Mouse (Mus musculus) myocyte (in vitro differentiated cells): ENCODE data around the gene Galnt7.

ENCODE experiments used
- CEBPB ChIP-seq: IDR thresholded peaks from 2 replicates; pipeline ENCODE4 v1.6.1; 2011; ENCODE audit warnings: mild to moderate bottlenecking, moderate library complexity; ENCODE audit not compliant: poor library complexity, insufficient read depth, severe bottlenecking
- E2F4 ChIP-seq: IDR thresholded peaks from one replicate; pipeline ENCODE4 v1.6.1; 2011; ENCODE audit warnings: mild to moderate bottlenecking, control low read depth, moderate library complexity; ENCODE audit not compliant: insufficient read depth
- MAX ChIP-seq: IDR thresholded peaks from one replicate; pipeline ENCODE4 v1.6.1; 2011; ENCODE audit warnings: low read depth, mild to moderate bottlenecking, control low read depth
- MYOD1 ChIP-seq, 3 experiments: IDR thresholded peaks; one replicate each; pipeline ENCODE4 v1.6.1; 2011; ENCODE audit warnings: control low read depth in 2 of 3, low read depth in 2 of 3, mild to moderate bottlenecking in 2 of 3, moderate library complexity in 1 of 3; ENCODE audit not compliant: insufficient read length in 2 of 3, control insufficient read depth in 1 of 3
- MYOG ChIP-seq, 3 experiments: IDR thresholded peaks; one replicate each; pipeline ENCODE4 v1.6.1; 2011; ENCODE audit warnings: control low read depth in 2 of 3, low read depth in 2 of 3, mild to moderate bottlenecking in 2 of 3; ENCODE audit not compliant: insufficient read length in 2 of 3, control insufficient read depth in 1 of 3, insufficient read depth in 1 of 3
- POLR2A ChIP-seq: IDR thresholded peaks from one replicate; pipeline ENCODE4 v1.6.1; 2011; ENCODE audit warnings: low read depth, mild to moderate bottlenecking, control low read depth, moderate library complexity; ENCODE audit not compliant: insufficient read length
- POLR2AphosphoS2 ChIP-seq: IDR thresholded peaks from one replicate; pipeline ENCODE4 v1.6.1; 2011; ENCODE audit warnings: low read depth, control low read depth; ENCODE audit not compliant: insufficient read length
- REST ChIP-seq: IDR thresholded peaks from one replicate; pipeline ENCODE4 v1.6.1; 2011; ENCODE audit warnings: mild to moderate bottlenecking, control low read depth, moderate library complexity; ENCODE audit not compliant: insufficient read depth, insufficient read length
- SRF ChIP-seq: IDR thresholded peaks from one replicate; pipeline ENCODE4 v1.6.1; 2011; ENCODE audit warnings: low read depth; ENCODE audit not compliant: control insufficient read depth, insufficient read length
- USF1 ChIP-seq: IDR thresholded peaks from one replicate; pipeline ENCODE4 v1.6.1; 2011; ENCODE audit warnings: low read depth, mild to moderate bottlenecking, control low read depth, moderate library complexity

- no peak for TF ChIP-seq CEBPB
- TF ChIP-seq MYOD1 (IDR thresholded peaks at IDR 0.05; ENCODE audit: control insufficient read depth in 1 of 3, insufficient read length in 2 of 3, low read depth in 2 of 3) = no peak
- TF ChIP-seq MAX = no peak
- no peak for TF ChIP-seq POLR2A
- no peak for TF ChIP-seq POLR2AphosphoS2
- TF ChIP-seq USF1 = no peak
- no peak for TF ChIP-seq MYOG (IDR thresholded peaks at IDR 0.05; ENCODE audit: control insufficient read depth in 1 of 3, insufficient read depth in 1 of 3, insufficient read length in 2 of 3, low read depth in 2 of 3)
- TF ChIP-seq REST = no peak
- TF ChIP-seq E2F4 = no peak
- no peak for TF ChIP-seq SRF
These were observed 62.8 kb downstream of the Galnt7 start for GRCm38 (mm10) chr8:57590015-57590414.
